Mouse (Mus musculus) cerebellum, adult 2 months (tissue): ENCODE results near the gene Gcnt2. TPM values are rescaled to one million over a fixed set of nuclear protein-coding genes. Genes with fewer than 3 reads are reported as not detected.

ENCODE experiments used
- DNase-seq, 2 experiments: peaks; one replicate each; pipeline ENCODE4 v3.0.0; 2021
- H3K27ac ChIP-seq: fragments of 200-500 bp; 2 replicates; pipeline ENCODE4 v1.5.1; 2012; ENCODE audit warnings: low read length, control low read depth, inconsistent platforms; ENCODE audit not compliant: insufficient read depth
- H3K27me3 ChIP-seq: fragments of 200-500 bp; 2 replicates; pipeline ENCODE4 v1.6.1; 2012; ENCODE audit warnings: inconsistent platforms, mild to moderate bottlenecking, low read length, moderate library complexity; ENCODE audit not compliant: control insufficient read depth, insufficient read depth
- H3K4me1 ChIP-seq: fragments of 200-500 bp; 2 replicates; pipeline ENCODE4 v1.6.1; 2011; ENCODE audit warnings: low read length; ENCODE audit not compliant: control insufficient read depth, insufficient read depth
- H3K4me3 ChIP-seq: fragments of 200-500 bp; replicated peaks from 2 replicates; pipeline ENCODE3; 2011; ENCODE audit warnings: mild to moderate bottlenecking, low read depth, low read length, control low read depth; ENCODE audit not compliant: insufficient read depth
- CTCF ChIP-seq: fragments of 200-500 bp; IDR thresholded peaks from 2 replicates; pipeline ENCODE4 v1.5.1; 2011; ENCODE audit warnings: low read depth, mild to moderate bottlenecking, control low read depth, low read length, moderate library complexity, borderline replicate concordance; ENCODE audit not compliant: insufficient read depth
- POLR2A ChIP-seq: fragments of 200-500 bp; IDR thresholded peaks from 2 replicates; pipeline ENCODE4 v1.6.1; 2011; ENCODE audit warnings: low read length, control low read depth, borderline replicate concordance; ENCODE audit not compliant: insufficient read depth
- WGBS: fragments of 180-500 bp; shearing (Covaris S2); methylation state at CpG from one replicate; pipeline ENCODE4 v1.1.7; 2018; 5-methylcytosine and 5-hydroxymethylcytosine counted together
- polyA plus RNA-seq: library from polyadenylated mRNA; depleted of rRNA; stranded (reverse); fragments of >200 nt; gene quantifications from 2 replicates; pipeline ENCODE4 v1.2.3, GENCODE M21; 2012

Gene Gcnt2
- polyA plus RNA-seq, 1 experiment = 2.3 TPM

GRCm38 (mm10) chr13:40968564-40968963, 109.0 kb downstream of the Gcnt2 start:
- WGBS = 78% methylated on average over 5 of the region's 5 CpGs
- no peak overlapping the region for H3K4me3 ChIP-seq
- DNase-seq = no peak
- H3K27ac ChIP-seq = no peak overlapping the region
- H3K4me1 ChIP-seq = no peaks in the 10 kb centered on the region
- H3K27me3 ChIP-seq = no peaks in the 10 kb centered on the region
- no peak for TF ChIP-seq POLR2A
- TF ChIP-seq CTCF = no peak

GRCm38 (mm10) chr13:40969761-40970390, 110.3 kb downstream of the Gcnt2 start:
- no peak for TF ChIP-seq POLR2A
- TF ChIP-seq CTCF = no peak
- no peaks in the 10 kb centered on the region for H3K27me3 ChIP-seq
- no peak overlapping the region for H3K27ac ChIP-seq
- no peaks in the 10 kb centered on the region for H3K4me1 ChIP-seq
- DNase-seq = no peak
- H3K4me3 ChIP-seq = no peak overlapping the region
- 88% methylated on average over 4 of the region's 4 CpGs for WGBS

- no peak overlapping the region for H3K27ac ChIP-seq
- DNase-seq = no peak
- H3K4me1 ChIP-seq = no peaks in the 10 kb centered on the region
- no peaks in the 10 kb centered on the region for H3K27me3 ChIP-seq
- no peak overlapping the region for H3K4me3 ChIP-seq
- no peak for TF ChIP-seq CTCF
- TF ChIP-seq POLR2A = no peak
- WGBS = 85% methylated on average over 5 of the region's 5 CpGs
Measured at GRCm38 (mm10) chr13:40971261-40971660, 111.7 kb downstream of the Gcnt2 start.

GRCm38 (mm10) chr13:40971831-40972230, 112.3 kb downstream of the Gcnt2 start:
- TF ChIP-seq CTCF = no peak
- no peak for TF ChIP-seq POLR2A
- Histone ChIP-seq H3K27me3 (no peaks in the 10 kb centered on the region), H3K4me3 (no peak overlapping the region), H3K4me1 (no peaks in the 10 kb centered on the region), H3K27ac (no peak overlapping the region)
- 77% methylated on average over 2 of the region's 2 CpGs for WGBS
- no peak for DNase-seq

GRCm38 (mm10) chr13:40972976-40973375, 113.4 kb downstream of the Gcnt2 start:
- no peak for DNase-seq
- TF ChIP-seq POLR2A (no peak), CTCF (no peak)
- WGBS = 67% methylated on average over 5 of the region's 5 CpGs
- Histone ChIP-seq H3K4me1 (no peaks in the 10 kb centered on the region), H3K27ac (no peak overlapping the region), H3K27me3 (no peaks in the 10 kb centered on the region), H3K4me3 (no peak overlapping the region)

- Histone ChIP-seq H3K4me3 (no peak overlapping the region), H3K4me1 (no peaks in the 10 kb centered on the region), H3K27ac (no peak overlapping the region), H3K27me3 (no peaks in the 10 kb centered on the region)
- TF ChIP-seq POLR2A (no peak), CTCF (peak; percentile 38; the same call in 1 of the 2 replicates)
- WGBS = 13% methylated on average over 7 of the region's 7 CpGs
- peak in 1 of 2 experiments; percentile 13 for DNase-seq
Measured at GRCm38 (mm10) chr13:40977609-40978008, 118.1 kb downstream of the Gcnt2 start.

- no peak for DNase-seq
- 86% methylated on average over 4 of the region's 4 CpGs for WGBS
- Histone ChIP-seq H3K4me3 (no peak overlapping the region), H3K4me1 (no peaks in the 10 kb centered on the region), H3K27me3 (no peaks in the 10 kb centered on the region), H3K27ac (no peak overlapping the region)
- no peak for TF ChIP-seq CTCF
- TF ChIP-seq POLR2A = no peak
Measured at GRCm38 (mm10) chr13:40978652-40979051, 119.1 kb downstream of the Gcnt2 start.

GRCm38 (mm10) chr13:40979321-40979720, 119.8 kb downstream of the Gcnt2 start:
- H3K27ac ChIP-seq = 0 out of 2 replicates have a peak overlapping the region, but pooled peaks have one; percentile 6
- H3K27me3 ChIP-seq = no peaks in the 10 kb centered on the region
- no peak for TF ChIP-seq CTCF
- no peak for DNase-seq
- H3K4me3 ChIP-seq = no peak overlapping the region
- WGBS = 35% methylated on average over 2 of the region's 2 CpGs
- H3K4me1 ChIP-seq = no peaks in the 10 kb centered on the region
